Mouse (Mus musculus) bone marrow macrophage, adult 2 months (primary cell): ENCODE measurements around the gene Spef2. TPM values are rescaled to one million over a fixed set of nuclear protein-coding genes. Genes with fewer than 3 reads are reported as not detected.
A peak's percentile ranks its signal among the peaks of the same experiment; 100 is the strongest.
"Not testable (repeated sequence)": the region's sequence is repeated elsewhere in the genome, so short reads cannot be mapped to it uniquely, and the experiment has no call there.

ENCODE experiments used
- H3K27ac ChIP-seq: 2 replicates; pipeline ENCODE4 v1.5.1; 2012; ENCODE audit warnings: low read depth, low read length; ENCODE audit not compliant: insufficient read depth
- H3K4me1 ChIP-seq: 2 replicates; pipeline ENCODE4 v1.6.1; 2012; ENCODE audit warnings: low read length; ENCODE audit not compliant: control insufficient read depth, insufficient read depth
- H3K4me3 ChIP-seq: 2 replicates; pipeline ENCODE4 v1.5.1; 2012; ENCODE audit warnings: mild to moderate bottlenecking, low read length, moderate library complexity; ENCODE audit not compliant: insufficient read depth
- CTCF ChIP-seq: IDR thresholded peaks from 2 replicates; pipeline ENCODE4 v1.5.1; 2012; ENCODE audit warnings: low read depth, mild to moderate bottlenecking, low read length, moderate library complexity
- POLR2A ChIP-seq: IDR thresholded peaks from 2 replicates; pipeline ENCODE4 v1.6.1; 2012; ENCODE audit warnings: mild to moderate bottlenecking, low read depth, low read length, borderline replicate concordance
- polyA plus RNA-seq: library from polyadenylated mRNA; stranded (reverse); fragments of >200 nt; gene quantifications from 2 replicates; pipeline ENCODE4 v1.2.4, GENCODE M21; 2012; ENCODE audit not compliant: missing spikeins, insufficient read depth, insufficient read length

Spef2 gene
- polyA plus RNA-seq, 1 experiment, result 0.19 TPM

DNA sequence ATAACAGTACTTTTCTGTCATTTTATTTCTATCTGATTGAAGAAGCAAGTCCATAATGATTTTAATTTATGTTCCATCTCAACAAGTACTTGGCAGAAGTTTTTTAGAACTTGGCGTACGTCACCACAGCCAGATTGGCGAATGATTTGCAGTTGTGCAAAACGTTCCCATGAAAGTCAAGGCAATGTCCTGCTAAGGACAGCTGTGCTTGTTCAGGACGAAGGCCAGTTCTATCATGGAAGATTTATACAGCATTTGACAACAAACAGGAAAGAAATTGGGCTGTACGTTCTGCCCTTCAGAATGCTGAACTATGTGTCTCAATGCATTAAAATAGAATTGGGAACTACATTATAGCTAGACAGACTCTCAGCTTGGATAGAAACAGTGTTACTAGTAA lies 183.3 kb downstream of the Spef2 start:
- peaks cover 14% of the 10 kb centered on the region for H3K4me1 ChIP-seq
- TF ChIP-seq CTCF, result no peak
- TF ChIP-seq POLR2A, result no peak

DNA sequence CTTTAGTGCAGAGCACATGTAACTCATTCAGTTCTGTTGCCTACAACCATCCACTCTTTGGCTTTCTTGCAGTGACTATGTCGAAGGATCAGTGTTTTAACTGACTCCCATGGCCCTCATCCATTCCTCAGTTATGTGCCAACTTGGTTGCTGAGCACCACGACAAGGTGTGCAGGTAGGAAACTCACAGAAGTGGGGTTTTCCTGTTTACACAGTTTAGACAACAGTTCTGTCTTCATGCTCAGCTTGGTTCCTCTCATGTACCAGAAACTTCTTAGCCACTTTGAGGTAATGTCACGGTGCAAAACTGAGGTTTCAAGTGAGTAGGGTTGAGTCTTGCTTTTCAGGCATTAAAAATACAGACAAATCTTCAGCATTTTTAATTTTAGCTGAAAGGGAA lies 184.5 kb downstream of the Spef2 start:
- TF ChIP-seq CTCF, result no peak
- no peak for TF ChIP-seq POLR2A
- H3K27ac ChIP-seq, result no peak overlapping the region
- H3K4me1 ChIP-seq, result peaks cover 12% of the 10 kb centered on the region
- H3K4me3 ChIP-seq, result no peak overlapping the region

More for the DNA sequence above, 183.3 kb downstream of the Spef2 start:
- Histone ChIP-seq H3K27ac (no peak overlapping the region), H3K4me3 (no peak overlapping the region)

DNA sequence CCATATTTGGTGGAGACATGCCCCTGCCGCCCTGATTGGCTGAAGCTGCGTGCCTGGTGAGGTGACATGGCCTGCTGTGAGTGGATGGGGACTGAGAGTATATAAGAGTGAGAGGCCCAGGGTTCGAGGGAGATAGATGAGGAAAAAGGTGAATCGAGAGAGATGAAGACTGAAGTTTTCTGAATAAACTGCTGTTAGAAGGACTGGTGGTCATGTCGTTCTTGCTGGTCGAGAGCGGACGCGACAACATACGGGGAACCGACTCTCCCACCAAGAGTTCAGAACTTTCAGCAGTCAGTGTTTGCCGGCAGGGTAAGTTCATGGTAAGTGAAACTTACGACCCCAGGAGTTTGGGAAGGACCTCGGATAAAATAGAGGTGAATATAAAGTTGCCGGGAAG lies 191.4 kb downstream of the Spef2 start:
- H3K4me3 ChIP-seq, H3K4me1 ChIP-seq, H3K27ac ChIP-seq: not testable (repeated sequence)

DNA sequence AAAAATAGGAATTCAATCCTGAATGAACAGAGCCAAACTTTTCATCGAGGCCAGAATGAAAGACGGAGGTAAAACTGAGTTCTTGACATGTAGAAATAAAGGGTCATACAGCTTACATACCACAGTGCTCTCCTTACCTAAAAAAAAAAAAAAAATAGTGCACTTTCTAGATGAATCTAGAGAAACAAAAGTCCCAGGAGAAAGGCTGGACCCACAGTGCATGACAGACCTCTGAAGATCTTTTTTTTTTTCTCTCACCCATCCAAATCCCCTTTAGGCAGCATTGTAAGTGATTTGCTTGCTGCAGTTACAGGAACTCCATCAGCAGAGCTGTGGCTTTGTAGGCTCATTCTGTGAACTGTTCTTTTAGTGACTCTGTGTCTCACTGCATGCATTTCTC lies 199.7 kb downstream of the Spef2 start:
- H3K27ac ChIP-seq, result no peak overlapping the region
- H3K4me3 ChIP-seq, result no peak overlapping the region
- no peak for TF ChIP-seq POLR2A
- TF ChIP-seq CTCF, result no peak
- no peaks in the 10 kb centered on the region for H3K4me1 ChIP-seq

DNA sequence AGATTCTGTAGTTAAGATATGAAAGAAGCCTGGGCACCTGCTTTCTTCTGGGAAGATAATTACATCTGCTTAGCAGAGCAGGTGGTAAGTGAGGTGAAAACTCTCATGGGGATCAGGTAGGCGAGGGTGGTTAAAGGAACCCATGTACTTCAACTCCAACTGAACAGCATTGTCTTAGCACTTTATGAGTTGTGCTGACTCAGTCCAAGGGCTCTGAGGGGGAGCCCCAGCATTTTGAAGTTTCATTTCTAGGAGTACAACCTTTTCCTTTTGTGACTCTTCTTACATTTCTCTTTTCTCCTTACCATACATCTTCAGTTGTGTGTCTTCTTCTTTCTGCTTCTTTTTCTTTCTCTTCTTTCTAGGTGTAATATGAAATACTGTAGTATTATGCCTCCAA lies 213.5 kb downstream of the Spef2 start:
- no peak for TF ChIP-seq POLR2A
- no peak for TF ChIP-seq CTCF

DNA sequence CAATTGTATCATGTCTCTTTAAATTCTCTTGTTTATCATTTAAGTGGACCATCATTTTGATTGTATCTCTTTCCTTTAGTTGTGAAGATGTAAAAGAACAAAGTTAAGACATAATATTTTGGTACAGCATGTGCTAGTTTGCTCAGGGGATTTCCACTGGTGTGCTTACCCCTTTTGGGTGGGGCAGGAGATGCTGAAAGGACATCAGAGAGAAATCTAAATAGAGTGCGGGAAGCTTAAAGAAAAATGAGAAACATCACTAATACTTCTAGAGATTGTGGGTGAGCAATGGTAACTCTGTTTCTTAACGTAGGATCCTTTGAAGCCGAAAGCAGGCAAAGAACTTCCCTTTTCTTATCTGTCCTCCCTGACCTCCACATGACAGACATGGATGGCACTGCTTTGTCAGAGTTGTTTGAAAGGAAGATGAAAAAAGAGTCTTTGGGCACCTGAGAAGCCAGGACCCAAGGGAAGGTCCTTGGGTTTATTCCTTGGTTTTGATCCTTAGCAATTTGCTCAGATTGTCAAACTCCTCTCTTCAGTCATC lies 215.2 kb downstream of the Spef2 start:
- Histone ChIP-seq H3K27ac (no peak overlapping the region), H3K4me1 (peaks cover 10% of the 10 kb centered on the region), H3K4me3 (no peak overlapping the region)
- TF ChIP-seq CTCF, result no peak
- no peak for TF ChIP-seq POLR2A

More for the DNA sequence above, 213.5 kb downstream of the Spef2 start:
- no peak overlapping the region for H3K4me3 ChIP-seq
- no peak overlapping the region for H3K27ac ChIP-seq
- H3K4me1 ChIP-seq, result peaks cover 3% of the 10 kb centered on the region

DNA sequence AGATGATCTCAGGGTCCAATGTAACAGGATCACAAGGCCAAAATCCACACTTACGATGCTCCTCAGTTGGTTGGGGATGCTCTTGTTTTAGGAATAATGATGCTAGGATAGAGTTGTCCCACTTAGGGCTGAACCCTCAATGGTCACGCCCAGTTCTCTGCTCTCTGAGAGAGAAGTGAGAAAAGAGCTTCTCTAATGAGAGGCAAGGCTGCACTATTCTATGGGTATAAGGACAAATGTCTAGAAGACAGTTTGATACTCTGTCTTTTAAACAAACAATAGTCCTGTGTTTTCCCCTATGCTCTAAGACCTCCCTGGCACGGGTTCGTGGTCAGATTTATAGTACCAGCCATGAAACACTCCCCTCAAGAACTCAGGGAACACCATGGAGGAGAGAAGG lies 218.6 kb downstream of the Spef2 start, which contains the start of gene Il7r:
Il7r (minus strand) TSS at position 101 of the 400 bp plus-strand sequence.
- H3K4me3 ChIP-seq, result peak within 1 kb of the TSS; percentile 24
- no peak for TF ChIP-seq POLR2A
- no peak for TF ChIP-seq CTCF

DNA sequence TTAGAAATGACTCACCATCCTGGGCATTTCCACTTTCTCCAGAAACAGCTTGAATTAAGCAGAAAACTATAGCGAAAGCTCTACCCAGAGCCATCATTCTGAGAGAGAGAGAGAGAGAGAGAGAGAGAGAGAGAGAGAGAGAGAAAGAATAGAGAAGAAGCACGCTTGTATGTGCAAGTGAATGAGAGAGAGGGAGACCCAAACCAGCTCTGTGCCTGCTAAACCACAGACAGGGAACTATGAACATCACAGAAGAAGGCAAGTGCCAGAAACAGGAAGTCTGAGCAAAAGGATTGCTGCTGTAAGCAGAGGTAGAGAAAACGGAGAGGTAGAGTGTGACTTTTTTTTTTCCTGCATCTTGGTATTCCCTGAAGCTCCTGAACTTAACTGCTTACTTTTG lies 219.0 kb downstream of the Spef2 start:
- peak overlapping the region; percentile 37 for H3K27ac ChIP-seq
- H3K4me1 ChIP-seq, result peaks cover 15% of the 10 kb centered on the region
- no peak for TF ChIP-seq CTCF
- no peak for TF ChIP-seq POLR2A
- H3K4me3 ChIP-seq, result peak overlapping the region; percentile 24

More for the DNA sequence above, 218.6 kb downstream of the Spef2 start, which contains the start of gene Il7r:
- Histone ChIP-seq H3K27ac (peak within 1 kb of the TSS; percentile 37), H3K4me1 (peaks cover 15% of the 10 kb centered on the region)

Other genes starting within 250 kb of the Spef2 start
- 49.3 and 54.2 TPM in 2 replicates for gene Il7r, start 218.7 kb downstream of the Spef2 start, polyA plus RNA-seq